Mouse (Mus musculus): ENCODE data around the gene Med26. TPM values are rescaled to one million over a fixed set of nuclear protein-coding genes. Genes with fewer than 3 reads are reported as not detected.

Gene Med26
- polyA plus RNA-seq, 3 experiments from 2014 or later = 2.6 to 4.9 (median 4.1) TPM

DNA sequence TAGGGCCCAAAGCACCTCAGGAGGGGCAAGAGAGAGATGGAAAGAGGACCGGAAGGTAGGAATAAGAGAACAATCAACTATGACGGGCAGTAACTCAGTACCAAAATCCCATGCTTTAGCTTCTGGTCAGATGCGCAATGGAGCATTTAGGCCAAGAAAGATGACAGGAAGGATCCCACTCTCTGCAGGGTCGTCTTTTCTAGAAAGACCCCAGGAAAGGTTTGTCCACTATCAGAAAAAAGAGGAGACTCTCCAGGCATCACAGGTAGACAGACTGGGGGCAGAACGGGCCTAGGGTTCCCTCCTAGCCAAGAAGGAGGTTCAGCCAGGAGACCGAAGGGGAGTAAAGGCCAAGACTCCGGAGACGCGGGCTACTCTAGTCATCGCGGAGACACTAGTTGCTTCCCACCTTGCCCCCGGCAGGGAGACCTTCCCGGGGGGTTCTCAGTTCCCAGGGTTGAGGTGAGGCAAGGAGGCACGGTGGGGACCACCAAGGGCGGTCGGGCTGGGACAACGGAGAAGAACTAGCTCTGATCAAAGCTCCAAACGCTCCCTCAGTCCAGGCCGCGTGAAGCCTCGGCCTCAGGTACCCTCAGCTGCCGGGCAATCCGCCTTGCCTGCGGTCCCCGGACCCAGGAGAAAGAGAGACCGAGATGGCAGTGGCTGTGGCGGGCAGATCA is 808 bp downstream of the Med26 start:
- ATAC-seq = no peak

DNA sequence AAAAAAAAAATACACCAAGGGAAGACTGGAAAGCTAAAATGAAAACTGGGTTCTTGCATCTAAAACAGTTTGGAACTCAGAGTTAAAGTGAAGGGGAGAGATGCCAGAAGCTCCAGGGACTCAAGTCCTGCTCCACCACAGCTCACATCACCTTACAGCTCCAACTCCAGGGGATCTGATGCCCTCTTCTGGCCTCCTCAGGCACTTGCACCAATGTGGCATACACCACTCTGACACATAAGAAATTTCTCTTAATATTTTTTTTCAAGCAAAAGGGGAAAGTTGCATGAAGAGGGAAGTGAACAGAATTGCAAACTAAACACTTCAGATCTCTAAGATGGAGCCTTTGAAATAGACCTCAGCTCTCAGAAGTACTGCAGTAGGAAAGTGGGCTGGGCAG is 8.8 kb downstream of the Med26 start:
- no peak for ATAC-seq

DNA sequence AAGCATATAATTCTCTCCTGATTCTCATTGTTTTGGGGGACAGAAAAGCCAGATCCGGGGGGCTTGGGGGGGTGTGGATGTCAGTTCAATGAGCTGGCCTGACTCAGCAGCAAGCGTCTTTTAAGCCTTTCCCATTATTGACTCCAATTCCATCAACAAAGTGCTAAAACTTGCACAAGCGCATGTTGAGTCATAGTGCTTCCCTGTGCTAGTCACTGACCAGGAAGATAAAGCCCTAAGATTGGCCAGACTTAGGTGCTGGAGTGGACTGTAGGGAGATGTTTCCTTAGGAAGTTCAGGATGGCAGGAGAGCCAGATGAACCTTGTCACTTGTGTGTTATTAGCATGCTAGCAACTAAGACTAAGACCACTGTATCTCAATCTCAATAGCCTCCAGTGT is 13.2 kb downstream of the Med26 start:
- ATAC-seq = no peak

DNA sequence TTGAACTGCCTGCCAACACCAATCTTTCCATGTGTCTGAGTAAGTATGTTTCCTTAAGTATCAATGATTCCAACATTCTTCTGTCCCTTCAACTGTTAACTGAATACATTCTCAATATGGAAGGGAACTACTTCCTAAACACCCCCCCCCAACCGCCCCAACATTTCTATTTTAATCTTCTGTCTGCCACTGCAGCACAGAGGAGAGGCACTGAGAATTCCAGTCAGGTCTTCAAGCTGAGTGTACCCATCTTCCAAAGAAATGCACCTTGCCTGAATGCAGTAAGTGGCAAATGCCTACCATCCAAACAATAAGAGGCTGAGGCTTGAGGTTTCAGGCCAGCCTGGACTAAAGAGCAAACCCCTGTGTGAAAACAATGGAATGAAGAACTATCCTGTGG is 16.0 kb downstream of the Med26 start:
- no peak for ATAC-seq

DNA sequence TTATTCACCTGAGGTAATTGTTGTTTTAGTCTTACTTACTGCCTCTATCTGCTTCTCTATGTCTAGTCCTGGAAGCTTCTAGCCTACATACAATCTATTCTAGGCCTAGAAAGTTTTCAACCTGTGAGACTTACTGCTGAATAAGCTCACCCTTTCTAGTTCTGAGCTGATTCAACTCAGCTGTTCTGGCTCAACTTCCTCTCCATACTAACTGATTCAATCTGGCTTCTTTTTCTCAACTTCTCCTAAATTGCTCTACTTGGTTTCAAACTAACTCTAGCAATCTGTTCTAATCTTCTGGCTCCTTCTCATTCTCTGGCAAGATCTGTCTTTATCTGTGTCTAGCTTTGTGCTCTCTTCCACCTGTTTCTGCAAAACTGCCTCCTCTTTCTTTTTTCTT is 26.2 kb downstream of the Med26 start:
- ATAC-seq = no peak

DNA sequence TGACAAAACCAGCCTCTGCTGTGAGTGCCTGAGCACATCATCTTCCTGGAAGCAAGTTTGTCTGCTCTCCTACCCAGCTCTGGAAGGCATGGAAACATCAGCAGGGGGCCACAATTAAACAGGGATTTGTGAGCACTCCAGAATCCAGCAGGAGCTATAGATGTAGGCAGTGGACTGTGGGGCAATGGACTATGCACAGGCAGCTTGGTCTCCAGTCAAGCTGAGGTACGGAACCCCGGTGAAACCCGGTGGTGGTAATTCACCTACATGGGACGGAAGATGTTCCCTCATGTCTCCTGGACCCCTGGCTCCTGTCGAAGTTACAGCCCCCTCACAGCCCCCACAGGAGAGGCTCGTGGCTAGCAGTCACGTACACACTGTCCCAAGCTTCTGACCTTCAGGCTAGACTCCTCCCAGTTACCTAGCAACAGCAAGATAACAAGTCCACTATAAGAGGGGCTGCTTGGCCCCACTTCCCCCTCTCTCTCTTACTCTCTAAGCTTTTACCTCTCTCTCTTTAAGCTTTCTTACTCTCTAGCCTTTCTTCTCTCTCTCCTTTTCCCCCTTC is 30.6 kb downstream of the Med26 start:
- ATAC-seq = no peak

DNA sequence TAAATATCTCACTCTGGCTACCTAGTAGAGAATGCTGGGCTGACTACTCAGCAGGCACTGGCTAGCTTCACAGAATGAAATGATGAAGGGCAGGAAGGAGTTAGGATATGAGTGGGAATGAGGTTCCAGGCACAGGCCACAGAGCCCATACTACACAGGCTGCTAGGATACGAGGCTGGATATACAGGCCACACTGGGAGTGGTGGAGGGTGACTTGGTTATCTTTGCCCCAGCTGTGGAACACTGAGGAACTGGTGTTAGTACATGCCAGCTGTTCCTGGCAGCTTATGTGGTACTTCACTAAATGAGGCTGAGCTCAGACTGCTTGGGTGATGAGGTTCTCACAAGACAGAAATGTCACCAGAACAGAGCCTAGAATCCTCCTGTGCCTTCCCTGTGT is 34.9 kb downstream of the Med26 start:
- no peak for ATAC-seq

DNA sequence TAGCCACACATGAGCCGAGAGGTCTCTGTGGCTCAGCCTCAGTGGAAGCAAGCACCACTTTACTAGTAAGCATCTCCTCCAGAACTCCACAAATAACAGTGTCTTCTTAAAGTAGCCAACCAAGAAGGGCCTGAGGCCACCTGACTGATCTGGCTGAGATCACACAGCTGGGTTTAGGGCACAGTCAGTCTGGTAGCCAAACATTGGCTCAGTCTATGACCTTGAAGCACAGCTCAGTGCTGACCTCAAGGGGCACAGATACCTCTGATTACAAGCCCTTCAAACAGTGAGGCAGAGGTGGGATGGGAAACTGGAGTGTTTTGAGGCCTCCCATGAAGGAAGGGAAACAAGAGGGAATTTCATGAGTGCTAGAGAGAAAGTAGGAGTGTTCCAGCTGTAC is 35.4 kb downstream of the Med26 start:
- no peak for ATAC-seq

DNA sequence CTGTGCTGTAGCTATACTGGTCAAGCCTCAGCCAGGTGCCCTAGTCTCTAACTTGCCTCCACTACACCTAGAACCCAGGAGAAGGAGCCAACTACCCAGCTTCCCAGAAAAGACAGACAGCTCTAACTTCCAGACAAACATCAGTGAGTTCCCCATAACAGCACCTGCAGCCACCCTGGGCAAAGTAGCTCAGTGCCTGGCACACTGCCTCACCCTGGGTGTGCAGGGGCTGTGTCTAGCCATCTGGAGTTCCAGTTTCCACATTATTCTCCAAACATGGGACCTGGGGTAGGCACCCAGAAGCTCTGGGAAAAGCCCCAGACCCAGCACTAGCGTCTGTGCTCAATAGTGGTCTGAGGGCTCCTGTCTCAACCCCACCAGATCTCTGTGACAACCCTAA is 40.6 kb downstream of the Med26 start:
- ATAC-seq = no peak

DNA sequence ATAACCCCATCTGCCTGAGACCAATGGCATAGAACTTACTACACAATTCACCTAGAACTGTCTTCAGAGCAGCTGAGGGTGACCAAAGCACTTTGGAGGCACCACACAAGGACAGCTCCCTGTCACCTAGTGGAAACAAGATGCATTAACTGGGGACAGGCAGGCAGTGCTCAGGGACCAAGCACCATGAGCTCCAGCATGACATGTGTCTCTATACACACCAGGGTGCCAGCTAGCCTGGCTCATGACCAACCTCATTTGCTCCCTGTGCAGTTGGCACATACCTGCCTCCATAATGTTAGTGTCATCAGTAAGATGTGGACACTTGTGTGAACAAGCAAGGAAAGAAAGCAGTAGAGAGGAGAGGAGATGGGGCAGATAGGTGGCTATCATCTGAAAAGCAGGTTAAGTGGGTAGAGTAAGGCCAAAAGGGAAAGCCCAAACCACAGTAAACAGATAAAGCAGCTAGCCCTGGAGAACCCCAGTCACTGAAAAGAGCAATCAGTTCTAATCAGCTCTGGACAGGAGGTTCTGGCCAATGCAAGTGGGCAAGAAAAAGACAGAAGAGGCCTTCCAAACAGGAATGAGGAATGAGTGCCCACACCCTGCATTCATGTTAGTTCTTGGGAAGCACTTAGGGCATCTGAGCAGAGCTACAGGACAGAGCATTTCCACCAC is 43.3 kb downstream of the Med26 start:
- ATAC-seq = no peak

DNA sequence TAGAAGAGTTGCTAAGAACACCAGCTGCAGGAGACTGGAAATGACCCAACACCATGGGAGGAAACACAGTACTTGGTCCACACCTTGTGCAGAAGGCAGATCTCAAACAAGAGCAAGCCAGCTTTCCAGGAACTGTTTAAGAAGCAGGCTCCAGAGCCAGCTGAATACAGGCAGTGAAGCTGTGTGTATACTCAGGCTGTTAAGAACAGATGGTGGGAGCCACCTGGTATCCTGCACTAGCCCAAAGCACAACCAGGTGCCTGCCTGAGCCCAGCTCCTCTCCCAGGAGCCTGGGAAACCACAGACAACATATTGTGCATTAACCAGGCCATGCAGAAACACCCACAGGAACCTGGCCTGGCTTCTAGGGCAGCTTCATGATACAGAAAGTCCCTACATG is 43.9 kb downstream of the Med26 start:
- ATAC-seq = no peak

DNA sequence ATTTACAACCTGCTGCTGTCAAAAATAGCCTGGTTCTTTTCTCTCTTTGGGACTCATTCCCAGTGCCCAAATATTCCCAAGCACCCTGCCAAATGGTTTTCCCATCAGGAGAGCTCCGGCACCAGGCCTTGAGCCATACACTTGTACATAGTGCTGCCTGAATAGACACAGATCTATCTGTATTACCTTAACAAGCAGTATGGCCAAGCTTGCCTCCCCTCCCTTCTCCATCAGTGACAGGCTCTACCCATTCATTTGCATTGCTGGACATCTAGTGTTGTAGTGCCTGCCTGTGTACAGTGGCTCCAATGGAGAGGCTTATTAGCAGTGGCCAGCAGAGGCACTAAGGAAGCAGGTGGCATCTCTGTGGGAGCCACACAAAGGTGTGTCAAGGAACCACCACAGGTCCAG is 47.5 kb downstream of the Med26 start:
- no peak for ATAC-seq

DNA sequence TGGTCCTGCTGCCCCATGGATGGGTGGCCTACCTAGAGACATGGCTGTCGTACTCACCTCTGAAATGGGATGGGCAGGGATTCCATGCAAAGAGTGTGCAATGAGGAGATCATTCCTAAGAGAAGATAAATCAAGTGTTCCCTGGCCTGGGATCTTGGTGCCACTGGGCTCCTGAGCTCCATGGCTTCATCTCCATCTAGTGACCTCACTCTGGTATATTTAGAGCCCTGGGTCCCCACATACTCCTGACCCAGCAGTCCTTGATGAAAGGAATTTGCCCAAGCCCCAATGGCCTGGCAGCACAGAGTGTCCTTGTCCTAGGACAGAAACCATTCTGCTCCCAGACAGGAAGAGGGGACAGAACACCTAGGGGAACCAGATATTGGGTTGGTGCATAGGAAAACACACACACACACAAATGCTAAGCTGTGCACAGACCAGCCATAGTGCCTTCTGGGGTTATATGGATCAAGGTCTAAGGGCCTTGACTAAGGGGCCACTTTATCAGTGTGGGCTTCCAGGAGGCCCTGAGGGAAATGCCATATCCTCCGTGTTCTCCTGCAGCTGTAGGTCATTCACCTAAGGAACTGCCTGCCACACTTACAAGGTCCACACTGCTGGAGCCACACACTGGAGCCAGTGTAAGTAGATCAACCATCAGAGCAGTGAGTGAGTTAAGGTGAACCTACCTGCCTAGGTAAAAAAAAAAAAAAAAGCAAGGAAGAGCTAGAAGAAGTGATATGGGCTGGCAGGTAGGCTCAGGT is 48.4 kb downstream of the Med26 start:
- ATAC-seq = no peak

DNA sequence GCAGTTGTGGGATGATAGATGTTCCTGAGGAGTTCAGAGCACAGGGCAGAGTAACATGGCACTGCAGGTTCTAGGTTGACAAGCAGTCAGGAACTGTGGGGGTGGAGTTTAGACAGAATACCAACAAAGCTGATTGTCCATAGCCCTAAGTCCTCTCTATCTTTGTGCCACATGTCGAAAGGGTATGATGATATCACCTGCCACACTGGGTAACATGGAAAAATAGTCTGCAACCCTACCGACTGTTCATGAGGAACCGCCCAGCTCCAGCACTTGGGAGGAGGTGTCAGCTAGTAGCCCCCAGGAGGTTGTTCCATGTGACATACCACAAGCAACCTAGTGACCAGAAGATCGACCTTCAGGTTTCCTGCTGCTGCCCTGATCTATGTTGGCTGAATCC is 49.5 kb downstream of the Med26 start:
- no peak for ATAC-seq

DNA sequence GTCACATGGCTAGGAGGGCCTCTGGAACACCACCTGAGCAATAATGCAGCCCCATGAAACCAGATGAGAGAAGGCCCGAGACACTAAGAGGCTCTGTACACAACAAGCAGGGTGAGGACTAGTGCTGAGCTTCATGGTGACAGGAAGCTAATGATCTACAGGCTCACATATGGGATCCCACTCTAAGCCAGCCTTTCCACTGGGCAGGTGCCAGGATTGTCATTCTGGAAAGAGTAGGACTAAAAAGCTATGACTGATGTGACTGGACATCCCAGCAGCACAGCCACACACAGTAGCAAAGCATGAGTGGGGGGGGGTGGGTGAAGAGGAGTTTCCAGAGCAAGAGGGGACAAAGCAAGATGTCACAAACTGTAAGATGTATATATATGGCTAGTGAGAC is 50.2 kb downstream of the Med26 start:
- no peak for ATAC-seq

DNA sequence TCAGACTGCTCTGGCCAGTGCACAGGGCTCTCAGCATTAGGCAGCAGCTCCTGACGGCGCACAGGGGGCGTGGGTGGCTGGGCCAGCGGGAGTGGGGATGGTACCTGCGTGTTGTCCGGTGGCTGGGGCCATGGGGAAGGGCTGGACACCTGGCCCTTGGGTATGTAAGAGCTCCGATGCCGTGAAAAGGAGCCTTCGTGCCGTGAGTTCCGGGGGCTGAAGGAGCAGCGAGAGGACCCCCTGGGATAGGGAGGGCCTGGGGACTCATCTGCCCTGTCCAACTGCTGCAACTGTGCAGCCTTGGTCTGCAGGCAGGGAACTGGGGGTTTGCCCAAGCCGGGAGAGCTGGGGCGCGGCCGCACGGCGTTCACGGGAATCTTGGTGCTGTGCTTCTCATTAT is 51.9 kb downstream of the Med26 start:
- ATAC-seq = no peak

DNA sequence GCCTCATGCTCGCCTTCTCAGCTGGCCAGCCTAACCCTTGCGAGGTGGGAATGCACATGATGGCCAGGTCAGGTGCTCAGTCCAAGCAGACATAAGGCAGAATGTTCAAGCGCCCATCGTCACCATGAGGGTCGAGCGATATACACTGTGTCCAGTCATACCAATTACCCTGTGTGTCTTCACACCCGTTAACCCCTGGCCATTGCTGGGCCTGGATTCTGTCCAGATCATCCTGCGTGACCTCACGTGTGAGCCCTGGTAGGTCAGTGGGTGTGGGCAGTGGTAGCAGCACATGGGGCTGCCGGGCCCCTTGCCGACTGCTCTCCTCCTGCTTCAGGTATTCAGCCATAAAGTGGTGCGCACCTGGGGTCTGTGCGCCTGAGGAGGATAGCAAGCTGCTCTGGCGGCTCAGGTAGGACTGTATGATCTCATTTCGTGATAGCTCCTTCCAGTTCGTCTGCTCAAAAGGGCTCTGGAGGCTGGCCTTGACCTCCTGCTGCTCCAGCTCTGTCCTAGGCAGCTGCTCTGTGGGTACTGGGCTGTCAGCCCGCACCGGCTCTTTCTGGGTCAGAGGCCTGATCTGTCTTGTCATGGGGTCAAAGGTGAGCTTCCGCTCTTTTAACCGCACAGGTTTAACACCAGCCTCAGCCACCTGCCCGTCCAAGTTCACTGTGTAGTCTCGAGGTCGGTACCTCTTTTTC is 52.5 kb downstream of the Med26 start:
- ATAC-seq = no peak

DNA sequence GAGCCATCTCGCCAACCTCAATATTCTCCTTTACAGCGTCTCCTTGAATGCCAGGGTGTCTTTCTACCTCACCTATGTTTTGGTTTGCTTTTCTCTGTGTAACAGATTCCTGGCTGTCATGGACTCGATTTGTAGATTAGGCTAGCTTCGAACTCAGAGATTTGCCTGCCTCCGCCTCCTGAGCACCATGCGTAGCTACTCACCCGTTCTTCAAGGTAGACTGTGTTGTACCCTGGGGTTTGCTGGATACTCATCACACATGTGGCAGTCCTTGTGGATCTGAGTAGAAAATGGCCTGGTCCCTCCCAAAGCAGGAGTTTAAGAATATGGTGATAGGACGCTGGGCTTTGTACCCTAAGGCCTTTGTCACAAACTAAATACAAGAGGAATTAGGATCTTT is 54.7 kb downstream of the Med26 start:
- no peak for ATAC-seq

DNA sequence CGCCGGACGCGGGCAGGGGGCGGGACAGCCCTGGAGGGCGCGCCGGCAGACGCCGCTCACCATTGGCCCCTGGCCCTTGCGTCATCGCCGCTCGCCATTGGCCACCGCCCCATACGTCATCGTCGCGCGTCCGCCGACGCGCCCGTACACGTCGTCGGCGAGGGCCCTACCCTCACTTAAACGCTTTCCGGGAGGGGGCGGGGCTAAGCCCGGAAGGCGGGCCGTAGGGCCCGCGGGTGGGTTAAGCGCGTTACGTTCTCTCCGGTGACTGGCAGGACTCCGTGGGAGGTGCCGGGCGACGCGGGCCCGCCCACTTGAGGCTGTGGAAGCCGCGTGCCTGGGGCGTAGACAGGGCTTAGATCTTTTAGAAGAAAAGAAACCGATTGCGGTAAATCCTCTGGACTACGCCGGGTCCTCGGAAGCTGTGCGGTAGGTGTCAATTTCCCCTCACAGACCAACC is 55.4 kb downstream of the Med26 start:
- peak; percentile 87 for ATAC-seq

DNA sequence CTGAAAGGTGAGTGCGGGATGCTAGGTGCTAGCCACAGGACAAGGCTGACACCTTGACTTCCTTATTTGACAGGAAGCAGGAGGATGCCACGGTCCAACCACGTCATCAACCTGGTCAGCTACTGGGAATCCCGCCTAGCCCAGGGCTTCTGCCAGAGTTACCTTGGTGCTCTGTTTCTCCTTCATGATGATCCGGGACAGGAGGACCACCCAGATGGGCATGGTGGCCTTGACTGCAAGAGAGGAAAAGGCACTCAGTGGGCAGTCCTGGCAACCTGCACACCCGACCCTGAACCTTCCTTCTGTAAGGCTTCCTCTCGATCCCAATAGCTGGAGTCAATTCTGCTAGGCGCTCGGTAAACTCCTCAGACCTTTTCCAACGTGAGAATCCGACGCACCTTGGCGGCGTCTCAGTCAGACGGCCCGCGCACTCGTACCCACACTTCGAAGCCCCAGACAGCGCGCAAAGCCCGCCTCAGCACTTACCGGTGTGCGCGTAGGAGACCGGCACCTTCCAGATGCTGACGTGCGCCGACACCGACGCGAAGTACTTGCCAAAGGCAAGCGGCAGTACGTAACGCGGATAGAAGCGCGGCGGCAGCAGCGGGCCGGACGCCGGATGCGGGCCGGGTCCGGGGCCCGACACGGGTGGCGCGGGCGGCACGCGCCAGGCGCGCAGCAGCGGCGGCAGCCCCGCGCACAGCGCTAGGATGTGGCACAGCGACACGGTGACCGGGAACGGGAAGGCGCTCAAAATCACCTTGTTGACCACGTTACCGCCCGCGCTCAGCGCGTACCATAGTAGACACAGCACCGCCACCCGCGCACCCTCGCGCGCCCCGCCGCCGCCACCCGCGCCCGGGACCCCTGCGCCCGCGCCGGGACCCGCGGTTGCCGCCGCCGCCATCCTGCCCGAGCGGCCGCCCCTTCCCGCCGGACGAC is 56.1 kb downstream of the Med26 start, which contains the start of gene Slc35e1:
Gene Slc35e1 (minus strand): TSS at position 935 of the 942 bp plus-strand sequence.
- ATAC-seq = peak; percentile 30

DNA sequence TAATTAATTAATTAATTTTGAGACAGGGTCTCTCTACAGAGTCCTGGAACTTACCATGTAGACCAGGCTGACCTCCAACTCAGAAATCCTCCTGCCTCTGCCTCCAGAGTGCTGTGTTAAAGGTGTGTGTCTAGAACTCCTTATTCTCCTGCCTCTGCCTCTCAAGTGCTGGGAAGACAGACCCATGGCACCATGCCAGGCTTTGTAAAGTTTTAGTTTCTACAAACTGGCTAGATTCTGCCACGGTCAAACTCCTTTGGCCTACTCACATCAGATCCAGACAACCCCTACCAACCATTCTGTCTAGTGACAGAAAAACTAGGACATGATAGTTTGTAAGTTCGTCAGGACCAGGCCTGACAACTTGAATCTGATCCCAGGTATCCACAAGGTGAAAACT is 57.1 kb downstream of the Med26 start:
- no peak for ATAC-seq

DNA sequence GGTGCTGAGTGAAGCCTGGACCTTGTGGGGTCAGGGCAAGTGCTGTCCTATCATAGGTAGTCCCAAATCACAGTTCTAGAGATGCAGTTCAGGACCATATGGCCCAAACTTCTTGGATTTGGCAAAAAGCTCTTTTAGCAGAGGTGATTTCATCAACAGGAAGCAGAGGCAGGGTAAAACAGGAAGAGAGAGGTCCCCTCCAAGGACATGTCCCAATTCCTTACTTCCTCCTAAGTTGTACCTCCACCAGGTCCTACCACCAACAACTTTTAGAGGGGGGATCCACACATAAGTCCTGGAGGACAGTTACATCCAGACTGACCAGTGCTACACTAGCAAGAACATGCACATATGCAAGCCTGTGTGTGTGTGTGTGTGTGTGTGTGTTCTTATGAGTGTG is 61.1 kb downstream of the Med26 start:
- no peak for ATAC-seq
